Mouse (Mus musculus) mouse trophoblast stem cell (cell line): ENCODE data around the gene Gm10577.

ENCODE experiments used
- in situ Hi-C, 2 experiments: fragments of 300-500 bp; cut with MseI, MboI; formaldehyde crosslinking; loops; 2 replicates in 1 of 2; 3 replicates in 1 of 2; pipeline ENCODE4 v1.15.1; 2025

Gene Gm10577

DNA sequence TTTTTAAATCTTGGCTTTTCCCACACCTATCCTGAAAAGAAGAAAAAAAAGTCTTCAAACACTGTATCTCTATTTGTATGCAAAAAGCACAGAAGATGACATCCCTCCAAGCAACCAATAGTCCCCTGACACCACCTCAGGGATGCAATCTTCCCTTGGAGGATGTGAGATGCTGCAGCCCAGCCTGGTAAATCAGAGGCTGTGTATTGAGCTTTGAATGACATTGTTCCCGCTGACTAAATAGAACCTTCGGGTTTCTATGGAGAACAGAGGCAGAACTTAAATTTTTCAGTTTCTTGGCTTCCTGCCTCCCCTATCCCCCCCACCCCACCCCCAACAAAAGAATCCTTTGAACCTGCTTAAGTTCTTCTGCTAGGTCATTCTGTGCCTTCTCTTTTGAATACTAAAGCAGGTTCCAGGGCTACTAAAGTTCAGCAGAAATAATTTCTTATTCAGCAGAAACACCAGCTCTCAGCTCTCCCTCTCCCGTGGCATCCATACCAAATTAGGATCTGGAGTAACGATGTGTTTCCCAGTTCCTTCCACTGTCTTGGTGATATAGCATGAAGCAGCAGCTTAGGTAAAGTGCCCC lies 24.3 kb downstream of the Gm10577 start:
- in situ Hi-C loops = loop anchor here in 1 of 2 experiments (5.0 to 10.0 kb wide), 2 partner anchors 151 to 271 kb away; no protein-coding TSS in a partner anchor

DNA sequence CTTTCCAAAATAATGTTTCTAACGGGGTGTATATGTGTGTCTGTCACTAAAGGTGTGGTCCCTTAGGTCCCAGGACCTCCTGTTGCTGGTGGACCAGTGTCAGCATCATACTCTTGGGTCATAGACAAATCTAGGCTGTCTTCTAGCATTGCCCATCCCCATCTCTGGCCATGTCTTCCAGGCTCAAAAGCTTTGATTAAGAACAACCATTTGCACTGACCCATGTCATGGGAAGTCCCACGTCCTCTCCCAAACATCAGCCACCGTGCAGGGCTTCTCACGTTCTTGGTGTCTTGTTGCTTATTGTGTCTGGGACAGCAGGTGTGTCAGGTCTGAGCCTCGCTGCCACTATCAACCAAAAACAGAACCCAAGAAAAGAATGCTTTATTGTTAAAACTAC lies 24.9 kb downstream of the Gm10577 start:
- in situ Hi-C loops = loop anchor here in 1 of 2 experiments (5.0 to 10.0 kb wide), 2 partner anchors 152 to 271 kb away; no protein-coding TSS in a partner anchor

GRCm38 (mm10) chr4:100994442-100995255 lies 25.8 kb downstream of the Gm10577 start:
- in situ Hi-C loops = loop anchor here in 1 of 2 experiments (5.0 to 10.0 kb wide), 2 partner anchors 153 to 270 kb away; no protein-coding TSS in a partner anchor

GRCm38 (mm10) chr4:100992086-100992485 lies 28.4 kb downstream of the Gm10577 start:
- in situ Hi-C loops = loop anchor here in 1 of 2 experiments (10.0 kb wide), 1 partner anchor 267 kb away; no protein-coding TSS in a partner anchor

DNA sequence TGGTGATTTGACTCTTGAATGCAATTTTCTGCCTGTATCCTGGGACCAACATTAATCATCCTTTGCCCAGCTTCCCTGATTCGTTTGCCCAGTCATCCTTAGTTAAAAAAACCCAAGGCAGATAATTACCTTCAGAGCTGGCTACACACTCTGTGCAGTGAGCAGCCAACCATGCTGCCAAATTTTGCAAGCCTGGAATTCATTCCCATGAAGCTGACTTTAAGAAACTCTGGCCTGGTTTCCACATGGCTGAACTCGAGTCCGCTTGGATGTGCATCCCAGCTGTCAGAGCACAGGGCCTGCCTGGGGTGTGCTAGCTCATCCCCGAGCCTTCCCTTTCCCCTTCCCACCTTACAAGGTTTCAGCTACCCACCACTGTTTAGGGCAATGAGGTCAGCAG lies 29.5 kb downstream of the Gm10577 start:
- in situ Hi-C loops = loop anchor here in 1 of 2 experiments (10.0 kb wide), 1 partner anchor 266 kb away; no protein-coding TSS in a partner anchor

GRCm38 (mm10) chr4:100988231-100988799 lies 32.2 kb downstream of the Gm10577 start:
- in situ Hi-C loops = loop anchor here (10.0 kb wide), 2 partner anchors 264 to 404 kb away; no protein-coding TSS in a partner anchor

DNA sequence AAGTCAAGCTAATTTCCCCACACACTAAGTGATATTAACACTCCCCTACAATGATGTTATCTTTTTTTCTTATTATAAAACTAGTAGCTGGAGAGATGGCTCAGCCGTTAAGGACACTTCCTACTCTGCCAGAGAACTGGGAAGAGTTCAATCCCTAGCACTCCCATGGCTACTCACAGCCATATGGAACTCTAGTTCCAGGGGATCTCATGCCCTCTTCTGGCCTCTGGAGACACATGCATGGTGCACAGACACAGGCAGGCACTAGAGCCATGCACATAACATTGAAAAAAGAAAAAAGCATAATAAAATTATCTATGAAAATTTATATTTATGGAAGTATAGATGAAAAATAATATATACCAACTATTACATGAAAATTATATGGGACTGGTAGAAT lies 33.3 kb downstream of the Gm10577 start:
- in situ Hi-C loops = loop anchor here (10.0 kb wide), 2 partner anchors 262 to 402 kb away; no protein-coding TSS in a partner anchor

DNA sequence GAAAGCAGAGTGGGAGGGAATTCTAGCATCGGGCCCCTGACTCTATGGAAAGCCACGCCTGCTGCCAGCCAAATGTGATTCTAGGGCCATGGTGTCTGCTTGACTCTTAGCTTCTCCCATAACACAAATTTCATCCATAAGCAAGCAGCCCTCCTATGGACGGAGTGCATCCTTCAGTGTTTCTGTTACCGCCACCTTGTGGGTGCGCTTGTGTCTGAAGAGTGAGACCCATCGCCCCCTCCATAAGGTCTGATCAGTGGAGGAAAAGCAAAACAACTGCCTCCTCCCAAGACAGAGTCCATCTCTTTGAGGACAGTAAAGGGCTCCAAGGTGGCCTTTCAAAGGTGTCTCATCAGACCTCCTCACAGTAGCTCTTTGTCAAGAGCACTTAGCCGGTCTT lies 43.0 kb downstream of the Gm10577 start:
- in situ Hi-C loops = no loop called here

DNA sequence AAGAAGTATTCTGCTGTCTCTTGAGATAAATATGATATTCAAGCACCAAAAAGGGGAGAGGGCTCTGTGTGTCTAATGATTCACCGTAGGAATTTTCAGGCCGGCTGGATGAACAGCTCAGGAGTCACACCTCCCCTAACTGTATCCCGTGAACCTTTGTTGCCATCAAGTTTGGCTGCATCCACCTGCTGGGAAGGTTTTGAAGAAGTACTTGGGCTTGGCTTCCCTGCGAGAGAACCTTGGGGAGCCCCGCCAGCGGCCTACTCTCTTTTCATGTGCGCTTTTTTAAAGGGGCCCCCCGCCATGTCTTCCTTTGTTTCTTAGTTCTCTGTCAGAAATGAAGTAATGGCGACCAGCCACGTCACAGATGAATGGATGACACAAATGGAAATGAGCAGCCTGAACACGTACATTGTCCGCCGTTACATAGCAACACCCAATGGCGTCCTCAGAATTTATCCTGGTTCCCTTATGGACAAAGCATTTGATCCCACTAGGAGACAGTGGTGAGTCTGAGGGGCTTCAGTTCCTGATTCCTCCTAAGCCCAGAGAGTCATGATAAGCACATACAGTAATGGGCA lies 46.0 kb downstream of the Gm10577 start:
- in situ Hi-C loops = no loop called here

DNA sequence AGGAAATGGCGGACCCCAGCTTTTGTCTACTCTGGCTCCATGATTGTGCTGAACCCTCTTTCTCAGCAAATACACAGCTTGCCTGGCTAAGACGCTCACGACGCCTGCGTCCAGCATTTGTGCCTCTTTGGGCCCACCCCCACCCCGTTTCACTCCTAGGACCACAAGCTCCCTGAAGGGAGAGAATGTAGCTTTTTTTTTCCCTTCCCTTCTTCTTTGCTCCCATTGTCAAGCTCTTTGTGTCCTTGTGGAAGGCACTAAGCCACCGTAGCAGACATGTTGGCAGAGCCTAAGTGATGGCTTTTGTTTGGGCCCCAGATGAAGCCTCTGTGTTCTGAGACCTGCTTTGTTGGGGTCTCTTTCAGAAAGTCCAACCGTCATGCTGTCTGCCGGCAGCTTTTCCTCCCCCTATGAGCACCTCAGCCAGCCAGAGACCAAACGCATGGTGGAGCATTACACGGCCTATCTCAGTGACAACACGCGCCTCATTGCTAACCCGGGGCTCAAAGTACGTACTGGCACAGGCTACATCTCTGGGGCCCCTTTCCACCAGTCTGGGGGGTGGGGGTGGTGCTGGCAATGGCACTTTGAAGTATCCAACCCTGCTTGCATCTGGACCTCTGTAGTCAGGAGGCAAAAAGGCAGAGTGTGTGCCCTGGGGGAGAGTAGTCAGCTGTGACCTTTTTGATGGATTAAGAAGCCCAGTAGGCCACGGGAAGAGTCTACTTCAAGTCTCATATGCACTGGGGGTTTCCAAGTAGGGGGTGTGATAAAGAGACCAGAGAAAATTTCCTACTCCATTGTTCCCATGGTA lies 46.6 kb downstream of the Gm10577 start:
- in situ Hi-C loops = no loop called here
